Mouse (Mus musculus) heart, postnatal 0 days (tissue): Measurements from ENCODE around the gene P4ha1.

Experiments
- CTCF ChIP-seq: IDR thresholded peaks from 2 replicates; pipeline ENCODE4 v1.5.1; 2016; ENCODE audit warnings: antibody characterized with exemption, control low read depth, low read depth
- EP300 ChIP-seq: IDR thresholded peaks from 2 replicates; pipeline ENCODE4 v1.6.1; 2016; ENCODE audit warnings: antibody characterized with exemption, low read depth

- TF ChIP-seq CTCF: no peak
- TF ChIP-seq EP300: no peak
Measured at GRCm38 (mm10) chr10:59327316-59327710, 4.2 kb downstream of the P4ha1 start.
